Mouse (Mus musculus): ENCODE measurements around the gene Platr17.
"Not testable (repeated sequence)": the region's sequence is repeated elsewhere in the genome, so short reads cannot be mapped to it uniquely, and the experiment has no call there.

Gene Platr17

DNA sequence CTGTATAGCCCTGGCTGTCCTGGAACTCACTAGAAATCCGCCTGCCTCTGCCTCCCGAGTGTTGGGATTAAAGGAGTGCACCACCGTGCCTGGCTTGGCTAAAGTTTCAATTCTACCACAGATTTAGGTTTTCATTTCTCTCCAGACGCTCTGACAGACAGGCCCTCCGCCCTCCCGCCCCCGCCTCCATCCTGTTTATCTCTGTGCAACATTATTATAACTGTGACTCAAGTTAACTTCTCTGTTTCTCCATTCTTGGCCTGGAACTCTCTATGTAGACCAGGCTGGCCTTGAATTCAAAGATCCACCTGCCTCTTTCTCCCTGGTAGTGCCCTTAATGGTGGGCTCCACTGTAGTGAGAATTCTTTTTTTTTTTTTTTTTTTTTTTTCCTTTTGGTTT, 2.4 kb upstream of the Platr17 start:
- no peak for DNase-seq (ENCODE audit: low spot score)

DNA sequence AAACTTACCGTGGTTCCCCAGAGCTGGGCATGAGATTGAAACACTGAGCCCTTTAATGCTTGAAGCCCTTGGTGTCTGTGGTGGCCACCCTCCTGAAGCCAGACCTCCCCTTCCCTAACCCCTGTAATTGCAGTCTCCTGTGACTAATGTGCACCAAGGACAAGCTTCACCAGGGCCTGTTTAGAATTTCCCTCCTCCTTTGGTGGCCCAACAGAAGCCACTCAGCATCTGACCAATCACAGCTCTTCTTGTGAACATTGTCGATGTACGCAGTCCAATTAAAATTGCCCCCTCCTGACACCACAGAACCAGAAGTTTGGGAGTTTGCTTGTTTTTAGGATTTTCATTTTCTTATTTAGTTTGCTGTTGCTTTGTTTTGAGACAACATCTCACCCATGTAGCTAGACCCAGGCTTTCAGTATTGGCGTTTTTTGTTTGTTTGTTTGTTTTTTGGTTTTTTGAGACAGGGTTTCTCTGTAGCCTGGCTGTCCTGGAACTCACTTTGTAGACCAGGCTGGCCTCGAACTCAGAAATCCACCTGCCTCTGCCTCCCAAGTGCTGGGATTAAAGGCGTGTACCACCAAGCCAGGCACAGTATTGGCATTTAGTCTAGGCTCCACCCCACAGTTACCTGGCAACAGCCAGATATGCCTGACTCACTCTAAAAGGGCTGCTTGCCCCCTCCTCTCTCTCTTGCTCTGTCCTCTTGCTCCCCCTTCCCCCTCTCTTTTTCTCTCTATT, 854 bp upstream of the Platr17 start:
- DNase-seq (ENCODE audit: low spot score) = not testable (repeated sequence)

- DNase-seq (ENCODE audit: low spot score) = no peak
Measured at GRCm38 (mm10) chr17:33908331-33909076, 3.6 kb downstream of the Platr17 start.

- DNase-seq (ENCODE audit: low spot score) = peak; percentile 97
Measured at GRCm38 (mm10) chr17:33909077-33909868, 4.3 kb downstream of the Platr17 start, which contains the start of gene Daxx. Gene Daxx (plus strand): TSS chr17:33909414.

DNA sequence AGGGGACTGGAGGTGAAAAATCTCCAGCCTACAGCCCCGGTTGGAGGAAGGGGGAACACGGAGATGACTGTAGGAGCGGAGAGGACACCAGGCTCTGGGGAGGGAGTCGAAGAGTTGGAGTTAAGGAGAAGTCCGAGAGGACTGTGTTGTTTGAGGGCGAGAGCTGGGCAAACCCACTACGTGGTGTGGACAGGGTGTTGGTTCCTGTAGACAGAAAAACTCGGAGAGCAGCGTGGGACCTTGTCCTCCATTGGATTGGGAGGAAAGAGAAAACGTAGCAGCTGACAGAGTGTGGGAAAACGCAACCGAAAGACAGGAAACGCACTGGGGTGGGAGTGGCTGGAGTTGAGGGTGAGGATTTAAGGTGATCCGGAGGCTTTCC, 4.9 kb downstream of the Platr17 start:
- DNase-seq (ENCODE audit: low spot score) = no peak

- no peak for DNase-seq (ENCODE audit: low spot score)
Measured at GRCm38 (mm10) chr17:33910346-33911051, 5.6 kb downstream of the Platr17 start.

DNA sequence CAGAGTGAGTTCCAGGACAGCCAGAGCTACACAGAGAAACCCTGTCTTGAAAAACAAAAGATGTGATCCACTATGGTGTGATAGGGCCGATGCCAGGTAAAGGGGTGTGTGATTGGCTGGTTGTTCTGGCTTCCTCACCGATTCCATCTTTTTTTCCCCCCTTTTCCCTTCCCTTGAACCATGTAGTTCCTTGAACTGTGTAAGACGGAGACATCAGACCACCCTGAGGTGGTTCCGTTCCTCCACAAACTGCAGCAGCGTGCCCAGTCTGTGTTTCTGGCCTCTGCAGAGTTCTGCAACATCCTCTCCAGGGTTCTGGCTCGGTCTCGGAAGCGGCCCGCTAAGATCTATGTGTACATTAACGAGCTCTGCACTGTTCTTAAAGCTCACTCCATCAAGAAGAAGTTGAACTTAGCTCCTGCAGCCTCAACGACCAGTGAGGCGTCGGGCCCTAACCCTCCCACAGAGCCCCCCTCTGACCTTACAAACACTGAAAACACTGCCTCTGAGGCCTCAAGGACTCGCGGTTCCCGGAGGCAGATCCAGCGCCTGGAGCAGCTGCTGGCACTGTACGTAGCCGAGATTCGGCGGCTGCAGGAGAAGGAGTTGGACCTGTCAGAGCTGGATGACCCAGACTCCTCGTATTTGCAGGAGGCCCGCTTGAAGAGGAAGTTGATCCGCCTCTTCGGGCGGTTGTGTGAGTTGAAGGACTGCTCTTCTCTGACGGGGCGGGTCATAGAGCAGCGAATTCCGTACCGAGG, 6.3 kb downstream of the Platr17 start:
- no peak for DNase-seq (ENCODE audit: low spot score)

- DNase-seq (ENCODE audit: low spot score) = no peak
Measured at GRCm38 (mm10) chr17:33911813-33912414, 7.0 kb downstream of the Platr17 start.

GRCm38 (mm10) chr17:33913264-33913663, 8.3 kb downstream of the Platr17 start:
- DNase-seq (ENCODE audit: low spot score) = no peak

DNA sequence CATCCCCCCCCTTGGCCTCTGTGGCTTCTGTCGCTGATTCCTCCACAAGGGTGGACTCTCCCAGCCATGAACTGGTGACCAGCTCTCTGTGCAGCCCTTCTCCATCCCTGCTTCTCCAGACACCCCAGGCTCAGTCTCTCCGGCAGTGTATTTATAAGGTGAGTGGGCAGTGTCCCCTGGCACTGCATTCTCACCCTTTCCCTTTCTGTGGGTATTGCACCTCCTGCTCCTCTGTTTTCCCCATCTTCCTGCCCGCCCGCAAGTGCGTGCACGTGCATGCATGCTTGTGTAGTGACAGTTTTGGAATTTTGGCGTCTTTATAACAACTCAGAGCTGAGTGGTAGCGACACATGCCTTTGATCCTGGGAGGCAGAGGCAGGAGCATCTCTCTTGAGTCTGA, 9.0 kb downstream of the Platr17 start:
- no peak for DNase-seq (ENCODE audit: low spot score)

- no peak for DNase-seq (ENCODE audit: low spot score)
Measured at GRCm38 (mm10) chr17:33914969-33915391, 10.0 kb downstream of the Platr17 start.

DNA sequence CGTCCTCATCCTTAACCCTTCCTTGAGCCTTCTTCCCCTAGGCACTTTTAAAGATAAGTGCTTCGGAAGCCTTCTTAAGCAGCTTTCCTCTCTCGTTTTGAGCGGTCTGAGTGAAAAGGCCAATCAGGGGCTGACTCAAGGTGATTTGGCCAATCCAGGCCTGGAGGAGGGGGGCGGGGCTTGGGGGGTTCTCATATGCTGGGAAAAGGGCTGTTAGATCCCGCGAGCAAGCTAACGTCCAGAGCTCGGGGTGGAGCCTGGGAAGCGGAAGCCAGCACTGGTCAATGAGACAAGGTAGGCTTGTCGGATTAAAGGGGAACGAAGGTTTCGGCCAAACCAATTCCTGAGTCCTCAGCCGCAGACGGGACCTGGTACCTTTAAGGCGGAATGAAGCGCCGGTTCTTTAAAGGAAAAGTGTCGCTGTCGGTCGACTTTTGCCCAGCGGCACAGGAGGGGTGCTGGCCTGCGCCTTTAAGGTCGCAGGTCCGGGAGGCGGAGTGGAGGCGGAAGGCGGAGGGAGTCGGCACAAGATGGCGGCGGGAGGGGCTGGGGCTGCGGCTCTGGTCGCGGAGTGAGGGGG, 10.8 kb downstream of the Platr17 start, which contains the start of the genes Tapbp and Zbtb22:
Gene Tapbp, plus strand, starts transcription at position 229 of the 580 bp plus-strand sequence.
Gene Zbtb22, plus strand, starts transcription at position 234 of the 580 bp plus-strand sequence.
- peak; percentile 98 for DNase-seq (ENCODE audit: low spot score)

DNA sequence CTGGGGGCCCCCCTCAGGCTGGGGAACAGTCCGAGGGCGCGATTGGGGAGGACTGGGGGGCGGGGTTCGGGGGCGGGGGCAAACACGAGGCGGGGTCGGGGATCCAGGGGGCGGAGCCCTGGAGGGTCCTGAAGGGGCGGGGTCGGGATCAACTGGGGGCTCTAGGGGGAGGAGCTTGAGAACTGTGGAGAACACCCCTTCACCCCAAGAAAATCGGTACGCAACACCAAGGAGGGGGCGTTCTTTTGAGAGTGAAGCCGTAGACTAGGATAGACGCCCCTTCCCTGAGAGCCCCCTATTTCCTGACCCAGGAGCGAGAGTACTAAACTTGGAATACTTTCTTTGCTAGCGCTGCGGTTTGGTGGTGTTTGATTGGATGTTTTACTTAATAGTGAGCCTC, 11.4 kb downstream of the Platr17 start:
- peak; percentile 82 for DNase-seq (ENCODE audit: low spot score)

GRCm38 (mm10) chr17:33916847-33917655, 12.1 kb downstream of the Platr17 start:
- no peak for DNase-seq (ENCODE audit: low spot score)

GRCm38 (mm10) chr17:33917656-33918292, 12.8 kb downstream of the Platr17 start:
- DNase-seq (ENCODE audit: low spot score) = no peak

DNA sequence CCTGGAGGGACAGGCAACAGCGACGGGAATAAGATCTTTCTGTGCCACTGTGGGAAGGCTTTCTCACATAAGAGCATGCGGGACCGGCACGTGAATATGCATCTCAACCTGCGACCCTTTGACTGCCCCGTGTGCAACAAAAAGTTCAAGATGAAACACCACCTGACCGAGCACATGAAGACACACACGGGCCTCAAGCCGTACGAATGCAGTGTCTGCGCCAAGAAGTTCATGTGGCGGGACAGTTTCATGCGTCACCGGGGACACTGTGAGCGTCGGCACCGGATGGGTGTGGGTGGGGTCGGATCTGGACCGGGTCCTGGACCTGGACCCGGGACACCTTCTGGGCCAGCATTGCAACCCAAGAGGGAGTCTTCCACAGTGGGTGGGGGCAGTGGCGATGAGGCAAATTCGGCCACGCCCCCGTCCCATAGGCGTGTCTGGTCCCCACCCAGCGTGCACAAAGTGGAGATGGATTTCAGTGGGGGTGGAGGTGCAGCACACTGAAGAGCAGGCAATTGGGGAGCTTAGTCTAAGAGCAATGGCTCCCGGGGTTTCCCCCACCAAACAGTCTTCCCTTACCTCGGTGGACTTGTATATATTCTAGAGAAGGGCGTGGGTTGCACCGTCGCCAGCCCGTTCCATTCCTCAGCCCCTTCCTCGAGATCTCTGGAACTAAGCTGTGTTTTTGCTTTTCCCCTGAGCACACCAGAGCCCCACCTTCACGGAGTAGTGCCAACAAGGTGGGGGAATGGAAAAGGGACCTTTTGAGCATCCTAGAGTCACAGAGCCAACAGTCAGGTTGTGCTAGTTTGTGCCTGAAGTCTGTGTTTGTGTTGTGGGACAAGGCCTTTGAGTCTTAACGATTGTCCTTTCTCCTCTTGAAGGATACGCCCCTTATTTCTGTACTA, 13.6 kb downstream of the Platr17 start:
- DNase-seq (ENCODE audit: low spot score) = no peak

DNA sequence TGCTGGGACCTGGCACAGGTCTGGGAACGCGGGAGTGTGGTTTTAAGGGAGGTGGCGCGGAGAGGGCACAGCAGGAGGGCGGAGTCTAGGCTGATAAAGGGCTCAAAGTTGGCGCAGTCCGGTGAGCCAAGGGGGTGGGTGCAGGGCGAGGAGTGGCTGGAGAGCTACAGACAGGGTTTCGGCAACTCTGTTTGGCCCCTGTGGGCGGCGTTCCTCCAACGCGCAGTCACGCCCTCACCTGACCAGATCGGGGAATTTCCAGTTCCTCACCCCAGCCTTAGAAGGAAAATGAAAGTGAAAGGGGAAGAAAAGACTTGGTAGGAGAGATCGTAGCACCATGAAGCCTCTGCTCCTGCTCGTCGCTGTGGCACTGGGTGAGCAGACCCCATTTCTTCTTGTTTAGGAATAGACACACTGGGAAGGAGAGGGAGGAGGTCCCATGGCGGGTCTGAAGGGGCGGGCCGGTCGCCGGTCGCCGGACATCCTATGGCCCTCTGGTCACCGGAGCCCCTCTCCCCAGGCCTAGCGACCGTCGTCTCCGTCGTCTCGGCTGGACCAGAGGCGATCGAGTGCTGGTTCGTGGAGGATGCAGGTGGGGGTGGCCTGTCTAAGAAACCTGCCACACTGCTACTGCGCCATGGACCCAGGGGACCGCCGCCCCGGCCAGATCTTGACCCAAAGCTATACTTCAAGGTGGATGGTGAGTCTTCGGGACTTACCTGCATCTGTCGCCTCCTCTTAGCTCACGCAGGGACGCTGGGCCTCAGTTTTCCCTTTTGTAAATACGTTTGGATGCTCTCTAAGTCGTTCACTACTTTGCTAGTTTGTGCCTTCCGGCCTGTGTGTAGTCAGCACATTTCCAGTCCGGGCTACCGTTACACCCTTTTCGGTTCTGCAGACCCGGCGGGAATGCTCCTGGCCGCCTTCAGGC, 14.7 kb downstream of the Platr17 start:
- peak; percentile 87 for DNase-seq (ENCODE audit: low spot score)

Data from testis, postnatal 14 days (tissue).